Mouse (Mus musculus) thymus, adult 2 months (tissue): ENCODE measurements at regions not wholly inside any gene's neighbourhood (a gene's known extent, or its start where the extent isn't known, plus 50 kb on each side); places are given as distances from the start of the nearest gene placed in this dataset.

Experiments
- CTCF ChIP-seq: fragments of 200-500 bp; IDR thresholded peaks from 2 replicates; pipeline ENCODE4 v1.5.1; 2012; ENCODE audit warnings: mild to moderate bottlenecking, control low read depth, low read length, moderate library complexity, borderline replicate concordance; ENCODE audit not compliant: control insufficient read depth, poor library complexity, insufficient read depth; ENCODE audit errors: extremely low read depth
- POLR2A ChIP-seq: fragments of 200-500 bp; IDR thresholded peaks from 2 replicates; pipeline ENCODE4 v1.6.1; 2012; ENCODE audit warnings: mild to moderate bottlenecking, low read length, control low read depth, moderate library complexity; ENCODE audit not compliant: control insufficient read depth, poor library complexity, insufficient read depth; ENCODE audit errors: extremely low read depth

- no peak for TF ChIP-seq CTCF
- no peak for TF ChIP-seq POLR2A
These were observed 296.6 kb upstream of the 1700056E22Rik start for GRCm38 (mm10) chr1:184330516-184331350.
